In genomic region chr5:24752175-24752498, GRCm38 (mm10) we compare ENCODE assay signal across 8 mouse cellular contexts. TPM values are rescaled to one million over a fixed set of nuclear protein-coding genes. Genes with fewer than 3 reads are reported as not detected.
DNase-seq lines count a peak whose midpoint lies in the region; ATAC-seq and TF ChIP-seq lines count a peak whose summit lies in the region.

No protein-coding gene starts in this region.

- H3K27me3 ChIP-seq in lung, embryonic 15.5 days = no peaks in the 10 kb centered on the region
- H3K27me3 ChIP-seq in limb, embryonic 13.5 days = no peaks in the 10 kb centered on the region
- no peaks in the 10 kb centered on the region for H3K27me3 ChIP-seq in small intestine, adult 2 months (ENCODE audit: control insufficient read depth, insufficient read depth, low read length)

- ATAC-seq in lung, embryonic 15.5 days (ENCODE audit: borderline replicate concordance, extremely low read depth, low FRiP score, low TSS enrichment) = no peak
- ATAC-seq in limb, embryonic 13.5 days (ENCODE audit: low FRiP score, low read depth) = no peak

- no peak for TF ChIP-seq CTCF in embryonic fibroblast, embryonic 13.5 days (IDR thresholded peaks at IDR 0.05; ENCODE audit: borderline replicate concordance, insufficient read depth, low read length)
- TF ChIP-seq CTCF in small intestine, adult 2 months (IDR thresholded peaks at IDR 0.05; ENCODE audit: extremely low read depth, insufficient read length, insufficient replicate concordance, low read depth, low read length) = no peak

- H3K9ac ChIP-seq in lung, embryonic 15.5 days = peak overlapping the region; percentile 84; the same call in 1 of the 2 replicates
- H3K9ac ChIP-seq in limb, embryonic 13.5 days = no peak overlapping the region

- H3K27ac ChIP-seq in lung, embryonic 15.5 days = peak overlapping the region; percentile 95
- peak overlapping the region; percentile 29 for H3K27ac ChIP-seq in embryonic fibroblast, embryonic 13.5 days (ENCODE audit: insufficient read depth, low read length)
- peak overlapping the region; percentile 95; the same call in 1 of the 2 replicates for H3K27ac ChIP-seq in limb, embryonic 13.5 days
- peak overlapping the region; percentile 33 for H3K27ac ChIP-seq in small intestine, adult 2 months (ENCODE audit: insufficient read depth, low read depth, low read length)

- DNase-seq in lung, postnatal 10 days = no peak
- no peak for DNase-seq in frontal cortex, adult 2 months (ENCODE audit: extremely low spot score in 1 of 2, low spot score in 1 of 2)
- no peak for DNase-seq in testis, postnatal 14 days (ENCODE audit: low spot score)
- no peak for DNase-seq in c-Kit-positive CD71-positive TER-119-positive erythroid progenitor cells, embryonic 14.5 days (ENCODE audit: low spot score)

- WGBS in lung, embryonic 15.5 days = 2% methylated on average over 2 of the region's 2 CpGs
- 6% methylated on average over 2 of the region's 2 CpGs for WGBS in limb, embryonic 13.5 days
- 7% methylated on average over 2 of the region's 2 CpGs for WGBS in small intestine, adult 2 months

- peak overlapping the region; percentile 91 for H3K4me2 ChIP-seq in lung, embryonic 15.5 days
- peak overlapping the region; percentile 77 for H3K4me2 ChIP-seq in limb, embryonic 13.5 days (replicated peaks)

- no peak for TF ChIP-seq POLR2A in embryonic fibroblast, embryonic 13.5 days (IDR thresholded peaks at IDR 0.05; ENCODE audit: low read depth, low read length)
- TF ChIP-seq POLR2A in small intestine, adult 2 months (IDR thresholded peaks at IDR 0.05; ENCODE audit: low read depth, low read length) = no peak

- H3K4me1 ChIP-seq in lung, embryonic 15.5 days = peaks cover 47% of the 10 kb centered on the region
- no peaks in the 10 kb centered on the region for H3K4me1 ChIP-seq in embryonic fibroblast, embryonic 13.5 days (ENCODE audit: control insufficient read depth, insufficient read depth, low read length)
- H3K4me1 ChIP-seq in limb, embryonic 13.5 days = peaks cover 40% of the 10 kb centered on the region
- H3K4me1 ChIP-seq in small intestine, adult 2 months (ENCODE audit: control insufficient read depth, insufficient read depth, insufficient read length, low read length) = peaks cover 17% of the 10 kb centered on the region

- H3K36me3 ChIP-seq in lung, embryonic 15.5 days = no peaks in the 10 kb centered on the region
- no peaks in the 10 kb centered on the region for H3K36me3 ChIP-seq in limb, embryonic 13.5 days
- no peaks in the 10 kb centered on the region for H3K36me3 ChIP-seq in small intestine, adult 2 months (ENCODE audit: control insufficient read depth, insufficient read depth, low read length)

- peak overlapping the region; percentile 63 for H3K4me3 ChIP-seq in lung, embryonic 15.5 days
- no peak overlapping the region for H3K4me3 ChIP-seq in embryonic fibroblast, embryonic 13.5 days (ENCODE audit: insufficient read depth, low read length)
- peak overlapping the region; percentile 58 for H3K4me3 ChIP-seq in limb, embryonic 13.5 days
- H3K4me3 ChIP-seq in small intestine, adult 2 months (ENCODE audit: low read depth, low read length) = peak overlapping the region; percentile 96

- H3K9me3 ChIP-seq in lung, embryonic 15.5 days = no peaks in the 10 kb centered on the region
- H3K9me3 ChIP-seq in limb, embryonic 13.5 days = no peaks in the 10 kb centered on the region

RNA-seq across cellular contexts. Expression of gene Crygn, which starts 5.7 kb away (rescaled TPM):
- polyA plus RNA-seq in lung, embryonic 15.5 days (2015; fragmentation: Nextera tagmentation; extraction: Ambion mirVana) = 2.0 and 2.2 TPM in 2 replicates
- polyA plus RNA-seq in embryonic fibroblast, embryonic 13.5 days (2011; ENCODE audit: insufficient read length, low read depth, missing spikeins) = not detected in 2 replicates
- polyA plus RNA-seq in limb, embryonic 13.5 days (2015; fragmentation: Nextera tagmentation; extraction: Ambion mirVana) = 1.8 and 3.8 TPM in 2 replicates
- polyA plus RNA-seq in small intestine, adult 2 months (2012; rRNA removed) = 0.37 TPM in 1 of 2 replicates, not detected in the other
- polyA plus RNA-seq in frontal cortex, adult 2 months (2012; rRNA removed) = not detected in 2 replicates

RNA-seq across cellular contexts. Expression of gene Wdr86, which starts 21.6 kb away (rescaled TPM):
- 36.3 and 37.2 TPM in 2 replicates for polyA plus RNA-seq in lung, embryonic 15.5 days (2015; fragmentation: Nextera tagmentation; extraction: Ambion mirVana)
- 1.1 TPM in 1 of 2 replicates, not detected in the other for polyA plus RNA-seq in embryonic fibroblast, embryonic 13.5 days (2011; ENCODE audit: insufficient read length, low read depth, missing spikeins)
- 38.3 and 39.6 TPM in 2 replicates for polyA plus RNA-seq in limb, embryonic 13.5 days (2015; fragmentation: Nextera tagmentation; extraction: Ambion mirVana)
- polyA plus RNA-seq in small intestine, adult 2 months (2012; rRNA removed) = 1.3 and 2.5 TPM in 2 replicates
- polyA plus RNA-seq in frontal cortex, adult 2 months (2012; rRNA removed) = 1.1 and 1.3 TPM in 2 replicates

Comparison
In these comparisons a context has a peak if more than half of its experiments do, and no peak if none do; other contexts are left out.
1. H3K27ac ChIP-seq: peak in every context shown above with its lines; median percentile 95 in lung, embryonic 15.5 days; 95 in limb, embryonic 13.5 days; 33 in small intestine, adult 2 months; 29 in embryonic fibroblast, embryonic 13.5 days.
2. RNA of gene Wdr86, which starts 21.6 kb away (polyA plus RNA-seq): 38.3 to 39.6 TPM in limb, embryonic 13.5 days and 36.3 to 37.2 TPM in lung, embryonic 15.5 days; 1.3 to 2.5 TPM in small intestine, adult 2 months, 1.1 to 1.3 TPM in frontal cortex, adult 2 months and 1.1 TPM in embryonic fibroblast, embryonic 13.5 days; every median in the first group is over 10 times any median in the second.